Mouse (Mus musculus) kidney, embryonic 14.5 days (tissue): ENCODE measurements around the gene Syncrip. TPM values are rescaled to one million over a fixed set of nuclear protein-coding genes. Genes with fewer than 3 reads are reported as not detected.
"Not testable (repeated sequence)": the region's sequence is repeated elsewhere in the genome, so short reads cannot be mapped to it uniquely, and the experiment has no call there.

Source experiments
- ATAC-seq: fragments of 200-750 bp; cut with Nextera tagmentation; 2 replicates; pipeline ENCODE4 v1.8.0; 2017; ENCODE audit warnings: moderate number of reproducible peaks, mild to moderate bottlenecking, moderate TSS enrichment, moderate library complexity; ENCODE audit not compliant: low FRiP score, low TSS enrichment
- H3K27ac ChIP-seq: fragments of 300-500 bp; sonication (generic); 2 replicates; pipeline ENCODE4 v1.5.1; 2014; ENCODE audit warnings: low read depth, mild to moderate bottlenecking, low read length, moderate library complexity, mixed read lengths
- H3K27me3 ChIP-seq: fragments of 300-500 bp; sonication (generic); 2 replicates; pipeline ENCODE4 v1.6.1; 2014; ENCODE audit warnings: mild to moderate bottlenecking, low read length; ENCODE audit not compliant: control insufficient read depth, insufficient read depth
- H3K36me3 ChIP-seq: fragments of 300-500 bp; sonication (generic); 2 replicates; pipeline ENCODE4 v1.6.1; 2014; ENCODE audit warnings: low read length, mixed read lengths; ENCODE audit not compliant: control insufficient read depth, insufficient read depth
- H3K4me1 ChIP-seq: fragments of 300-500 bp; sonication (generic); 2 replicates; pipeline ENCODE4 v1.6.1; 2014; ENCODE audit warnings: low read length, mixed read lengths; ENCODE audit not compliant: control insufficient read depth, insufficient read depth
- H3K4me2 ChIP-seq: fragments of 300-500 bp; sonication (generic); replicated peaks from 2 replicates; pipeline ENCODE4 v1.6.1; 2014; ENCODE audit warnings: low read depth, mild to moderate bottlenecking, low read length
- H3K4me3 ChIP-seq: fragments of 300-500 bp; sonication (generic); 2 replicates; pipeline ENCODE4 v1.5.1; 2014; ENCODE audit warnings: mild to moderate bottlenecking, low read length
- H3K9ac ChIP-seq: fragments of 300-500 bp; sonication (generic); 2 replicates; pipeline ENCODE4 v1.6.1; 2014; ENCODE audit warnings: low read depth, mild to moderate bottlenecking, low read length, moderate library complexity
- H3K9me3 ChIP-seq: fragments of 300-500 bp; sonication (generic); 2 replicates; pipeline ENCODE4 v1.6.1; 2016; ENCODE audit warnings: low read length; ENCODE audit not compliant: control insufficient read depth
- WGBS: fragments of 180-500 bp; shearing (Covaris S2); extraction: QIAGEN DNeasy Blood & Tissue Kit; methylation state at CpG from one replicate; pipeline ENCODE4 v1.1.7; 2014; 5-methylcytosine and 5-hydroxymethylcytosine counted together
- polyA plus RNA-seq: library from polyadenylated mRNA; unstranded; fragments of >200 nt; fragmentation: Nextera tagmentation; extraction: Ambion mirVana; gene quantifications from 2 replicates; pipeline ENCODE4 v1.2.1, GENCODE M21; 2014

The Syncrip gene
- polyA plus RNA-seq: 88.9 and 153 TPM in 2 replicates

GRCm38 (mm10) chr9:88482230-88482828 lies at the start of gene Syncrip:
Syncrip (minus strand) TSS chr9:88482574.
- WGBS: under 1% methylated on average over 44 of the region's 68 CpGs
- H3K36me3 ChIP-seq: peaks cover 22% of the 10 kb centered on the region
- peaks cover 11% of the 10 kb centered on the region for H3K4me1 ChIP-seq
- H3K9ac ChIP-seq: peak within 1 kb of the TSS; percentile 95
- peak within 1 kb of the TSS; percentile 98 for H3K27ac ChIP-seq
- ATAC-seq: peak; percentile 96
- H3K4me2 ChIP-seq: peak within 1 kb of the TSS; percentile 78
- not testable (repeated sequence) for H3K27me3 ChIP-seq, H3K9me3 ChIP-seq
- H3K4me3 ChIP-seq: peak within 1 kb of the TSS; percentile 99

- H3K27me3 ChIP-seq: no peaks in the 10 kb centered on the region
- H3K9me3 ChIP-seq: no peaks in the 10 kb centered on the region
- no peak overlapping the region for H3K4me3 ChIP-seq
- H3K27ac ChIP-seq: no peak overlapping the region
- no peaks in the 10 kb centered on the region for H3K4me1 ChIP-seq
- no peak overlapping the region for H3K4me2 ChIP-seq
- no peak for ATAC-seq
- 54% methylated on average over 5 of the region's 5 CpGs for WGBS
- no peaks in the 10 kb centered on the region for H3K36me3 ChIP-seq
- no peak overlapping the region for H3K9ac ChIP-seq
Observed at GRCm38 (mm10) chr9:88529979-88530580, 47.7 kb upstream of the Syncrip start.

DNA sequence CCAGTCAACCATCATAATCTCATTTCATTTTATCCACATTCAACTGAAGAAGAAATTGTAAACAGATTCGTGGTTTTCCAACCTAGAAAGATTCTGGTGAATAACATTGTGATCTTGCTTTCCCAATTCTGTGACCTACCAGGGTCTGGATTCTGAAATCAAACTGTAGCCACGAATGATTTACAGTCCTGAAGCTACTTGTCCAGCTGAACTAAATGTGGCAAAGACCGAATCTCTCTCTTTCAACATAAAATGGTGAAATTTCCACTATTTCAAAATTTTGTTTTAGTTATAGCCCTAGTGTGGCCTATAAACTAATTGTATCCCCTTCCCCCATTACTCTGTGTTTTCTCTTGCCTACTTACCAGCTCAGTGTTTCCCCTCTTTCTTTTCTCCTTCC lies 47.2 kb upstream of the Syncrip start:
- ATAC-seq: no peak
- Histone ChIP-seq H3K4me2 (no peak overlapping the region), H3K4me1 (no peaks in the 10 kb centered on the region), H3K36me3 (no peaks in the 10 kb centered on the region), H3K9ac (no peak overlapping the region), H3K27me3 (no peaks in the 10 kb centered on the region), H3K27ac (no peak overlapping the region), H3K9me3 (no peaks in the 10 kb centered on the region), H3K4me3 (no peak overlapping the region)
- WGBS: 82% methylated on average over 3 of the region's 3 CpGs

GRCm38 (mm10) chr9:88528736-88529135 lies 46.4 kb upstream of the Syncrip start:
- Histone ChIP-seq H3K27ac (no peak overlapping the region), H3K36me3 (no peaks in the 10 kb centered on the region), H3K27me3 (no peaks in the 10 kb centered on the region), H3K4me1 (no peaks in the 10 kb centered on the region), H3K4me2 (no peak overlapping the region), H3K4me3 (no peak overlapping the region), H3K9ac (no peak overlapping the region), H3K9me3 (no peaks in the 10 kb centered on the region)
- WGBS: 80% methylated on average over 5 of the region's 5 CpGs
- ATAC-seq: no peak

GRCm38 (mm10) chr9:88527956-88528355 lies 45.6 kb upstream of the Syncrip start:
- Histone ChIP-seq H3K4me1 (no peaks in the 10 kb centered on the region), H3K9me3 (no peaks in the 10 kb centered on the region), H3K9ac (no peak overlapping the region), H3K4me3 (no peak overlapping the region), H3K27me3 (no peaks in the 10 kb centered on the region), H3K36me3 (no peaks in the 10 kb centered on the region), H3K4me2 (no peak overlapping the region), H3K27ac (no peak overlapping the region)
- no peak for ATAC-seq
- WGBS: 77% methylated on average over 4 of the region's 4 CpGs

- no peak for ATAC-seq
Observed at GRCm38 (mm10) chr9:88525341-88525740, 43.0 kb upstream of the Syncrip start.

DNA sequence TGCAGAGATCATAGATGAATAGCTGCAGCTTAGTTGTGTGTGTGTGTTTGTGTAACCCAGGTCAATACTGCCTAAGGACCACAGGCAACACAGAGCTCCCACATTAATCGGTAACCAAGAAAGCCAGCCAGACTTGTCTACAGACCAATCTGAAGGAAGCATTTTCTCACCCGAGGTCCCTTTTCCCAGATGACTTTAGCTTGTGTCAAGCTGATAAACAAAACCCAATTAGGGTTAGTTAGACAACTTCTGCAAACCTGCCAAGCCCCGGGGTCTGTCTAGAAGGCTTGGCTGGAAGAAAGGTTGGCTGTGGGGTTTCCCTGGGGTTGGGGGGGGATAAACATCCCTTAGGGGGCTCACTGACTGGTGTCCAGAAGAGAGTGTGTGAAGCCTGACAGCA lies 42.4 kb upstream of the Syncrip start:
- 73% methylated on average over 3 of the region's 3 CpGs for WGBS

More at GRCm38 (mm10) chr9:88525341-88525740, 43.0 kb upstream of the Syncrip start:
- Histone ChIP-seq H3K4me2 (no peak overlapping the region), H3K9ac (no peak overlapping the region), H3K4me1 (peaks cover 4% of the 10 kb centered on the region), H3K27ac (no peak overlapping the region), H3K27me3 (no peaks in the 10 kb centered on the region), H3K9me3 (no peaks in the 10 kb centered on the region), H3K4me3 (no peak overlapping the region), H3K36me3 (peaks cover 14% of the 10 kb centered on the region)
- 90% methylated on average over 6 of the region's 6 CpGs for WGBS

DNA sequence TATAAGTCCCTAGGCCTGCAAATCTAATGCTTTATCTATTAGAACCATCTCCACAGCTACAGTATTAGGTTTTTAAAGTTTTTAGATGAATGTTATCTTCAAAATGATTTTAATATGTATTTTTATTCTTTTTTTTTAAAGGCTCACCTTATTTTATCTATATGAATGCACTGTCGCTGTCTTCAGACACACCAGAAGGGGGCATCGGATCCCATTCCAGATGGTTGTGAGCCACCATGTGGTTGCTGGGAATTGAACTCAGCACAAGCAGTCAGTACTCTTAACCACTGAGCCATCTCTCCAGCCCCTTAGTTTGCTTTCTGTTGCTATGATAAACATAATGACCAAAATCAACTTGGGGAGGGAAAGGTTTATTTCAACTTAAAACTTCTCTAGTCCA lies 42.0 kb upstream of the Syncrip start:
- WGBS: 97% methylated on average over 2 of the region's 2 CpGs
- ATAC-seq: no peak

More for the DNA sequence above, 42.4 kb upstream of the Syncrip start:
- Histone ChIP-seq H3K27me3 (no peaks in the 10 kb centered on the region), H3K27ac (no peak overlapping the region), H3K9ac (no peak overlapping the region), H3K9me3 (no peaks in the 10 kb centered on the region), H3K4me2 (no peak overlapping the region), H3K36me3 (peaks cover 16% of the 10 kb centered on the region), H3K4me1 (peaks cover 4% of the 10 kb centered on the region), H3K4me3 (no peak overlapping the region)
- no peak for ATAC-seq

DNA sequence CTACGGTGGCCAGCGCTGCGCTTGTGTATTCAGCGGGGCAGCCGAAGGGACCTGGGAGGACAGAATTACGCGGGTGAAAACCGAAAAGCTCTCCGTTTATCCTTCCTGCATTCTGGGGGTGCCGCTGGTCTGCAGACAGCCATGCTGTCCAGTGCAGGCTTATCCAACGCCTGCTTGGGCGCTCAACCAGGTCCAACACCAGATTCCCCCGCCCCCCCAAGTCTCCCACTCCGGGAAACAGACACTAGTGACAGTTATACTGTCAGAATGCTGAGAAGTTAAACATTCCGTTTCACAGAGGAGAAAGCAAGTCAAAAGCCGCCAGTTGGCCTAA lies 40.9 kb upstream of the Syncrip start:
- H3K4me3 ChIP-seq: peak overlapping the region; percentile 62
- WGBS: under 1% methylated on average over 16 of the region's 16 CpGs
- peaks cover 16% of the 10 kb centered on the region for H3K36me3 ChIP-seq
- ATAC-seq: peak; percentile 79; the same call in 1 of the 2 replicates
- no peaks in the 10 kb centered on the region for H3K27me3 ChIP-seq
- H3K9me3 ChIP-seq: no peaks in the 10 kb centered on the region
- H3K4me1 ChIP-seq: peaks cover 4% of the 10 kb centered on the region
- peak overlapping the region; percentile 55 for H3K9ac ChIP-seq
- peak overlapping the region; percentile 88 for H3K27ac ChIP-seq
- peak overlapping the region; percentile 69 for H3K4me2 ChIP-seq

More for the DNA sequence above, 42.0 kb upstream of the Syncrip start:
- H3K27me3 ChIP-seq: no peaks in the 10 kb centered on the region
- no peak overlapping the region for H3K4me3 ChIP-seq
- H3K9ac ChIP-seq: no peak overlapping the region
- no peaks in the 10 kb centered on the region for H3K9me3 ChIP-seq
- peaks cover 16% of the 10 kb centered on the region for H3K36me3 ChIP-seq
- no peak overlapping the region for H3K4me2 ChIP-seq
- H3K4me1 ChIP-seq: peaks cover 4% of the 10 kb centered on the region
- no peak overlapping the region for H3K27ac ChIP-seq
